Mouse (Mus musculus): ENCODE measurements around the gene Camk2g. TPM values are rescaled to one million over a fixed set of nuclear protein-coding genes. Genes with fewer than 3 reads are reported as not detected.
A peak's percentile ranks its signal among the peaks of the same experiment; 100 is the strongest.

Camk2g gene
- polyA plus RNA-seq, 1 experiment from 2014 or later: 10.7 TPM

GRCm38 (mm10) chr14:20696986-20697385 lies 96.9 kb downstream of the Camk2g start:
- ATAC-seq (ENCODE audit: low read depth): no peak
- Histone ChIP-seq H3K4me3 (replicated peaks) (peak overlapping the region; percentile 95), H3K9ac (peak overlapping the region; percentile 94; the same call in 1 of the 2 replicates), H3K4me1 (replicated peaks) (peaks cover 79% of the 10 kb centered on the region), H3K4me2 (peak overlapping the region; percentile 87), H3K27ac (no peak overlapping the region), H3K36me3 (peaks cover 48% of the 10 kb centered on the region), H3K27me3 (no peaks in the 10 kb centered on the region), H3K9me3 (replicated peaks) (no peaks in the 10 kb centered on the region)
- 50% methylated on average over 1 of the region's 1 CpGs for WGBS (ENCODE audit: insufficient replicate concordance)
- peak; percentile 29 for DNase-seq

GRCm38 (mm10) chr14:20695761-20696520 lies 97.9 kb downstream of the Camk2g start:
- Histone ChIP-seq H3K4me1 (replicated peaks) (peaks cover 68% of the 10 kb centered on the region), H3K27me3 (no peaks in the 10 kb centered on the region), H3K36me3 (peaks cover 59% of the 10 kb centered on the region), H3K9ac (peak overlapping the region; percentile 94), H3K9me3 (replicated peaks) (no peaks in the 10 kb centered on the region), H3K4me2 (peak overlapping the region; percentile 87), H3K27ac (peak overlapping the region; percentile 93), H3K4me3 (replicated peaks) (peak overlapping the region; percentile 95)
- ATAC-seq (ENCODE audit: low read depth) (no peak; the same call in 1 of the 2 replicates), DNase-seq (no peak)
- WGBS (ENCODE audit: insufficient replicate concordance): 21% methylated on average over 27 of the region's 27 CpGs

DNA sequence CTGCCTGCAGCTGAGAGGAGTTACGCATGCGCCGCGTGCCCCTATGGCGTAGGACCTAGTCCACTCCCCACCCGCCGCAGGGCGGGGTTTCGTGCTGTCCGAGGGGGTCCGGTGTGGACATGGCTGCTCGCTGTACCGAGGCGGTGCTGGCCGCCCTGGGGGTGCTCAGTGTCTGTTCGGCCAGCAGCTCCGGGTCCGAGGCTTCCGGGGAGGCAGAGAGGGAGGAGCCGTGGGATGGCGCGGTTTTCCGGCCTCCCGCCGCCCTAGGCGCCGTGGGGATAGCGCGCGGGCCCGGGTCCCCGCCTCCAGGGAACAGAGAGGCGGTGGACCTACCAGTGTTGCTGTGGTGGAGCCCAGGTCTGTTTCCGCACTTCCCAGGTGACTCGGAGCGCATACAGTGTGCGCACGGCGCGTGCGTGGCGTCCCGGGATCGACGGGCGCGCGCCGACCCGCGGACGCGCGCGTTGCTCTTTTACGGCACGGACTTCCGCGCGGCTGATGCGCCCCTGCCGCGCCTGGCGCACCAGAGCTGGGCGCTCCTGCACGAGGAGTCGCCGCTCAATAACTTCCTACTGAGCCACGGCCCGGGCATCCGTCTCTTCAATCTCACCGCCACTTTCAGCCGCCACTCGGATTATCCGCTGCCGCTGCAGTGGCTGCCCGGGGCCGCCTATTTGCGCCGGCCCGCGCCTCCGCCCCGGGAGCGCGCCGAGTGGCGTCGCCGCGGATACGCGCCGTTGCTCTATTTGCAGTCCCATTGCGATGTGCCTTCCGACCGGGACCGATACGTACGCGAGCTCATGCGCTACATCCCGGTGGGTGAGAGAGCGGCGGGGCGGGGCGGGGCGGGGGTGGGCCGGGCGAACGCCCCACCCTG lies 98.8 kb downstream of the Camk2g start, which contains the start of gene Fut11:
Fut11 (plus strand) TSS at position 85 of the 877 bp plus-strand sequence.
- H3K36me3 ChIP-seq: peaks cover 61% of the 10 kb centered on the region
- peak within 1 kb of the TSS; percentile 87 for H3K4me2 ChIP-seq
- H3K27me3 ChIP-seq: no peaks in the 10 kb centered on the region
- H3K4me1 ChIP-seq (replicated peaks): peaks cover 61% of the 10 kb centered on the region
- peak; percentile 79 for DNase-seq
- peak within 1 kb of the TSS; percentile 93 for H3K27ac ChIP-seq
- peak within 1 kb of the TSS; percentile 94 for H3K9ac ChIP-seq
- H3K9me3 ChIP-seq (replicated peaks): no peaks in the 10 kb centered on the region
- peak within 1 kb of the TSS; percentile 95 for H3K4me3 ChIP-seq (replicated peaks)
- WGBS (ENCODE audit: insufficient replicate concordance): under 1% methylated on average over 111 of the region's 111 CpGs
- peak; percentile 85 for ATAC-seq (ENCODE audit: low read depth)

DNA sequence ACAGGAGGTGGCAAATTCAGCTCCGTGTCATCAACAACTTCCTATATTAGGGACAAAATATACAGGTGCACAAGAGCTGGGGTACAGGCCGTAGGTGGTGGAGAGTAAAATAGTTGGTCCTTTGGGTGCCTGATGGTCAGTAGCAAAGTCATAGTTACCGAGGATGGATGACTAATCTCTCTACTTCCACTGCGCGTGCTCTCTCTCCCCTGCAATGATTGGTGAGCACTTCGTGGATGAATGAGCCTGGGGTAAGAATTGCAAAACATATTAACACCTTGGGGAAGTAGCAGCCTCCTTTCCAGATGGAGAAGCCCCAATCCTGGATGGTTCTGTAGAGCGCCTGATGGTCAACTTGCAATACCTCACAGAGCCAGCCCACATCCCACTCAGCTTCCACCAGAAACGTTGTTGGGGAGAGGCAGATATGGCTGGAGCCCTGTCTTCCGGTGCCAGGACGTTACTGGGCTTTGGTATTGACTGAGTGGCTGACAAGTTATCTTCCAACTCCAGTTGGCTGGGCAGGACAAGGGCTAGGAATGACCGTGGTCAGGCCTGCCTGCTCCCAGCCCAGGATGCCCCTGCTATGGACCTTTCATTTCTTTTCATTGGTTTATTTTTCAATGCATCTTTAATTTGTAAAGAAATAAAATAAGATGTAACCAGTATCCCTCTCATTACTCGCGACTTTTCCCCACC lies 99.6 kb downstream of the Camk2g start:
- peak overlapping the region; percentile 94 for H3K9ac ChIP-seq
- H3K27me3 ChIP-seq: no peaks in the 10 kb centered on the region
- DNase-seq (peak; percentile 17), ATAC-seq (ENCODE audit: low read depth) (peak; percentile 32)
- H3K27ac ChIP-seq: peak overlapping the region; percentile 93
- peak overlapping the region; percentile 87 for H3K4me2 ChIP-seq
- H3K9me3 ChIP-seq (replicated peaks): no peaks in the 10 kb centered on the region
- H3K4me3 ChIP-seq (replicated peaks): peak overlapping the region; percentile 95
- 43% methylated on average over 13 of the region's 13 CpGs for WGBS (ENCODE audit: insufficient replicate concordance)
- H3K36me3 ChIP-seq: peaks cover 67% of the 10 kb centered on the region
- H3K4me1 ChIP-seq (replicated peaks): peaks cover 53% of the 10 kb centered on the region

GRCm38 (mm10) chr14:20693589-20694101 lies 100.2 kb downstream of the Camk2g start:
- H3K9me3 ChIP-seq (replicated peaks): no peaks in the 10 kb centered on the region
- peak overlapping the region; percentile 87; the same call in 1 of the 2 replicates for H3K4me2 ChIP-seq
- peak overlapping the region; percentile 94; the same call in 1 of the 2 replicates for H3K9ac ChIP-seq
- DNase-seq (no peak), ATAC-seq (ENCODE audit: low read depth) (no peak)
- peak overlapping the region; percentile 93 for H3K27ac ChIP-seq
- no peaks in the 10 kb centered on the region for H3K27me3 ChIP-seq
- peaks cover 46% of the 10 kb centered on the region for H3K4me1 ChIP-seq (replicated peaks)
- H3K4me3 ChIP-seq (replicated peaks): peak overlapping the region; percentile 95; the same call in 1 of the 2 replicates
- H3K36me3 ChIP-seq: peaks cover 67% of the 10 kb centered on the region
- 75% methylated on average over 10 of the region's 10 CpGs for WGBS (ENCODE audit: insufficient replicate concordance)

- no peak for ATAC-seq (ENCODE audit: low read depth)
- no peaks in the 10 kb centered on the region for H3K9me3 ChIP-seq (replicated peaks)
- 86% methylated on average over 6 of the region's 6 CpGs for WGBS (ENCODE audit: insufficient replicate concordance)
- no peak overlapping the region; the same call in 1 of the 2 replicates for H3K27ac ChIP-seq
- peaks cover 78% of the 10 kb centered on the region for H3K36me3 ChIP-seq
- no peaks in the 10 kb centered on the region for H3K27me3 ChIP-seq
- no peak overlapping the region for H3K9ac ChIP-seq
- DNase-seq: no peak
- peaks cover 28% of the 10 kb centered on the region for H3K4me1 ChIP-seq (replicated peaks)
- no peak overlapping the region for H3K4me3 ChIP-seq (replicated peaks)
- no peak overlapping the region for H3K4me2 ChIP-seq
Observed at GRCm38 (mm10) chr14:20691772-20692171, 102.1 kb downstream of the Camk2g start.

GRCm38 (mm10) chr14:20689009-20689408 lies 104.9 kb downstream of the Camk2g start:
- H3K4me1 ChIP-seq (replicated peaks): peaks cover 7% of the 10 kb centered on the region
- H3K4me3 ChIP-seq (replicated peaks): no peak overlapping the region
- H3K27ac ChIP-seq: no peak overlapping the region
- H3K36me3 ChIP-seq: peaks cover 100% of the 10 kb centered on the region
- no peak for ATAC-seq (ENCODE audit: low read depth)
- no peaks in the 10 kb centered on the region for H3K27me3 ChIP-seq
- no peaks in the 10 kb centered on the region for H3K9me3 ChIP-seq (replicated peaks)
- no peak for DNase-seq
- 0 out of 2 replicates have a peak overlapping the region, but pooled peaks have one; percentile 2 for H3K9ac ChIP-seq
- WGBS (ENCODE audit: insufficient replicate concordance): 75% methylated on average over 2 of the region's 2 CpGs
- no peak overlapping the region for H3K4me2 ChIP-seq

- Histone ChIP-seq H3K27me3 (no peaks in the 10 kb centered on the region), H3K36me3 (peaks cover 100% of the 10 kb centered on the region), H3K9ac (no peak overlapping the region), H3K4me1 (replicated peaks) (peaks cover 10% of the 10 kb centered on the region; the same call in 1 of the 2 replicates), H3K27ac (no peak overlapping the region), H3K4me3 (replicated peaks) (no peak overlapping the region), H3K9me3 (replicated peaks) (no peaks in the 10 kb centered on the region), H3K4me2 (no peak overlapping the region)
- ATAC-seq (ENCODE audit: low read depth): no peak
- DNase-seq: no peak
- WGBS (ENCODE audit: insufficient replicate concordance): 86% methylated on average over 3 of the region's 3 CpGs
Observed at GRCm38 (mm10) chr14:20686576-20686975, 107.3 kb downstream of the Camk2g start.
